In genomic region chr13:98924897-98925485, GRCm38 (mm10) we compare ENCODE assay signal across 8 mouse cellular contexts. TPM values are rescaled to one million over a fixed set of nuclear protein-coding genes. Genes with fewer than 3 reads are reported as not detected.
DNase-seq lines count a peak whose midpoint lies in the region; ATAC-seq lines count a peak whose summit lies in the region.

No protein-coding gene starts in this region.

- H3K36me3 ChIP-seq in kidney, embryonic 16.5 days (ENCODE audit: insufficient read depth, low read length): peaks cover 11% of the 10 kb centered on the region
- H3K36me3 ChIP-seq in hindbrain, embryonic 15.5 days: no peaks in the 10 kb centered on the region
- H3K36me3 ChIP-seq in midbrain, embryonic 14.5 days (ENCODE audit: control insufficient read depth, insufficient read depth, low read length): peaks cover 11% of the 10 kb centered on the region; the same call in 1 of the 2 replicates

- H3K27ac ChIP-seq in kidney, embryonic 16.5 days (ENCODE audit: low read length): peak overlapping the region; percentile 97
- H3K27ac ChIP-seq in hindbrain, embryonic 15.5 days (replicated peaks): peak overlapping the region; percentile 99
- H3K27ac ChIP-seq in midbrain, embryonic 14.5 days (replicated peaks; ENCODE audit: low read depth, low read length): peak overlapping the region; percentile 99

- 7% methylated on average over 11 of the region's 11 CpGs for WGBS in kidney, embryonic 16.5 days
- WGBS in hindbrain, embryonic 15.5 days: 10% methylated on average over 11 of the region's 11 CpGs
- 9% methylated on average over 11 of the region's 11 CpGs for WGBS in midbrain, embryonic 14.5 days

- peak overlapping the region; percentile 82 for H3K4me2 ChIP-seq in kidney, embryonic 16.5 days (replicated peaks; ENCODE audit: low read depth, low read length)
- H3K4me2 ChIP-seq in hindbrain, embryonic 15.5 days: peak overlapping the region; percentile 64
- H3K4me2 ChIP-seq in midbrain, embryonic 14.5 days (ENCODE audit: low read length): peak overlapping the region; percentile 91

- intact Hi-C loops in left cerebral cortex, postnatal 10 days (cut with DNase I): loop anchor here (10.0 kb wide), 1 partner anchor 150 kb away; no protein-coding TSS in a partner anchor

- peak overlapping the region; percentile 100 for H3K9ac ChIP-seq in kidney, embryonic 16.5 days (replicated peaks; ENCODE audit: low read length)
- H3K9ac ChIP-seq in hindbrain, embryonic 15.5 days: peak overlapping the region; percentile 89
- H3K9ac ChIP-seq in midbrain, embryonic 14.5 days (replicated peaks; ENCODE audit: low read length): peak overlapping the region; percentile 100

- H3K4me3 ChIP-seq in kidney, embryonic 16.5 days (ENCODE audit: low read length): peak overlapping the region; percentile 99
- H3K4me3 ChIP-seq in hindbrain, embryonic 15.5 days: peak overlapping the region; percentile 76
- peak overlapping the region; percentile 99 for H3K4me3 ChIP-seq in midbrain, embryonic 14.5 days (replicated peaks; ENCODE audit: low read depth, low read length)

- no peak for ATAC-seq in kidney, embryonic 16.5 days (ENCODE audit: low FRiP score, low TSS enrichment)
- no peak for ATAC-seq in hindbrain, embryonic 15.5 days (ENCODE audit: low FRiP score, low read depth)
- ATAC-seq in midbrain, embryonic 14.5 days (ENCODE audit: low FRiP score, low TSS enrichment): no peak

- H3K27me3 ChIP-seq in kidney, embryonic 16.5 days (ENCODE audit: insufficient read depth, low read length): no peaks in the 10 kb centered on the region
- no peaks in the 10 kb centered on the region for H3K27me3 ChIP-seq in hindbrain, embryonic 15.5 days
- no peaks in the 10 kb centered on the region for H3K27me3 ChIP-seq in midbrain, embryonic 14.5 days (ENCODE audit: control insufficient read depth, insufficient read depth, low read length)

- DNase-seq in kidney, postnatal 36 days: no peak
- DNase-seq in embryo, embryonic 10.5 days (ENCODE audit: low spot score): peak; percentile 44
- DNase-seq in midbrain, embryonic 14.5 days: peak; percentile 34
- DNase-seq in left cerebral cortex, postnatal 10 days (ENCODE audit: extremely low spot score in 1 of 2, low spot score in 2 of 2): no peak
- no peak for DNase-seq in urinary bladder, postnatal 36 days (ENCODE audit: low spot score in 2 of 2)
- no peak for DNase-seq in thymus, postnatal 0 days (ENCODE audit: low spot score)

- H3K4me1 ChIP-seq in kidney, embryonic 16.5 days (ENCODE audit: insufficient read depth, low read length): peaks cover 20% of the 10 kb centered on the region
- H3K4me1 ChIP-seq in hindbrain, embryonic 15.5 days (replicated peaks): peaks cover 42% of the 10 kb centered on the region
- peaks cover 12% of the 10 kb centered on the region for H3K4me1 ChIP-seq in midbrain, embryonic 14.5 days (ENCODE audit: control insufficient read depth, insufficient read depth, low read length)

- H3K9me3 ChIP-seq in kidney, embryonic 16.5 days (ENCODE audit: low read length): no peaks in the 10 kb centered on the region
- no peaks in the 10 kb centered on the region for H3K9me3 ChIP-seq in hindbrain, embryonic 15.5 days
- no peaks in the 10 kb centered on the region for H3K9me3 ChIP-seq in midbrain, embryonic 14.5 days (ENCODE audit: control insufficient read depth, low read length)

RNA-seq across cellular contexts. Expression of gene Tnpo1, which starts 1.2 kb away (rescaled TPM):
- polyA plus RNA-seq in kidney, embryonic 16.5 days (2015; fragmentation: Nextera tagmentation; extraction: Ambion mirVana): 65.4 and 67.7 TPM in 2 replicates
- 41.9 and 48.6 TPM in 2 replicates for polyA plus RNA-seq in hindbrain, embryonic 15.5 days (2015; fragmentation: Nextera tagmentation; extraction: Ambion mirVana)
- 56.4 and 63.5 TPM in 2 replicates for polyA plus RNA-seq in midbrain, embryonic 14.5 days (2014; fragmentation: Nextera tagmentation; extraction: Ambion mirVana)
- total RNA-seq in left cerebral cortex, postnatal 10 days (2021): 10 to 100 TPM; 66.4 to 66.9 TPM
- 33.8 and 37.8 TPM in 2 replicates for polyA plus RNA-seq in thymus, postnatal 0 days (2015; fragmentation: Nextera tagmentation; extraction: Ambion mirVana)

RNA-seq across cellular contexts. Expression of gene 1700024P04Rik, which starts 59.4 kb away (rescaled TPM):
- polyA plus RNA-seq in kidney, embryonic 16.5 days (2015; fragmentation: Nextera tagmentation; extraction: Ambion mirVana): not detected in 2 replicates
- polyA plus RNA-seq in hindbrain, embryonic 15.5 days (2015; fragmentation: Nextera tagmentation; extraction: Ambion mirVana): not detected in 2 replicates
- not detected in 2 replicates for polyA plus RNA-seq in midbrain, embryonic 14.5 days (2014; fragmentation: Nextera tagmentation; extraction: Ambion mirVana)
- not detected for total RNA-seq in left cerebral cortex, postnatal 10 days (2021)
- not detected in 2 replicates for polyA plus RNA-seq in thymus, postnatal 0 days (2015; fragmentation: Nextera tagmentation; extraction: Ambion mirVana)

Comparison
In these comparisons a context has a peak if more than half of its experiments do, and no peak if none do; other contexts are left out.
1. DNase-seq: peak in embryo, embryonic 10.5 days (single experiment) and midbrain, embryonic 14.5 days (single experiment); none in kidney, postnatal 36 days (0 of 2), left cerebral cortex, postnatal 10 days (0 of 2), urinary bladder, postnatal 36 days (0 of 2) and thymus, postnatal 0 days (single experiment).
2. Peak in every context shown above with its lines, with median percentiles within 50 percentile points of each other: H3K27ac ChIP-seq, H3K4me2 ChIP-seq, H3K4me3 ChIP-seq and H3K9ac ChIP-seq.